Mouse (Mus musculus): ENCODE measurements around the gene Prkcb.

- TF ChIP-seq CTCF (IDR thresholded peaks at IDR 0.05; ENCODE audit: control insufficient read depth, insufficient read depth, insufficient read length) = no peak
- TF ChIP-seq USF1 (IDR thresholded peaks at IDR 0.05; ENCODE audit: low read depth) = peak; percentile 88
- peak; percentile 73 for TF ChIP-seq MAX (IDR thresholded peaks at IDR 0.05)
- no peak for TF ChIP-seq CEBPB (IDR thresholded peaks at IDR 0.05; ENCODE audit: low read depth)
- peak; percentile 53 for TF ChIP-seq MYOD1 (IDR thresholded peaks at IDR 0.05; ENCODE audit: control insufficient read depth, insufficient read length, low read depth)
- no peak for TF ChIP-seq MYOG (IDR thresholded peaks at IDR 0.05; ENCODE audit: control insufficient read depth, extremely low read depth, insufficient read length)
- TF ChIP-seq FOSL1 (IDR thresholded peaks at IDR 0.05; ENCODE audit: insufficient read depth, low read length, poor library complexity, severe bottlenecking) = no peak
Measured at GRCm38 (mm10) chr7:122329588-122329987, 41.0 kb downstream of the Prkcb start.
